Mouse (Mus musculus): ENCODE measurements around the gene Gm20517.

- no peak for TF ChIP-seq CTCF (IDR thresholded peaks at IDR 0.05; ENCODE audit: low read depth)
- no peak for TF ChIP-seq EP300 (optimal IDR thresholded peaks at IDR 0.05)
These were observed 45.3 kb upstream of the Gm20517 start for GRCm38 (mm10) chr17:47566133-47566532.

Measured in stomach, postnatal 0 days (tissue).